Comparison of ENCODE assay signal across 8 mouse cellular contexts in genomic region chr12:84995112-84995761, GRCm38 (mm10). TPM values are rescaled to one million over a fixed set of nuclear protein-coding genes. Genes with fewer than 3 reads are reported as not detected.
DNase-seq lines count a peak whose midpoint lies in the region; ATAC-seq and TF ChIP-seq lines count a peak whose summit lies in the region.

No protein-coding gene starts in this region.

- peak overlapping the region; percentile 98; the same call in 1 of the 2 replicates for H3K4me3 ChIP-seq in lung, embryonic 14.5 days (ENCODE audit: low read depth, low read length)
- H3K4me3 ChIP-seq in hindbrain, postnatal 0 days (ENCODE audit: low read length) = peak overlapping the region; percentile 95

- DNase-seq in CD4-positive, CD25-positive, alpha-beta regulatory T cell, adult 2 months (ENCODE audit: low read depth, low spot score) = peak; percentile 10
- DNase-seq in lung, embryonic 14.5 days = no peak
- no peak for DNase-seq in lung, postnatal 14 days
- DNase-seq in hindbrain, postnatal 0 days (ENCODE audit: low spot score) = no peak
- peak; percentile 15 for DNase-seq in neural tube, embryonic 10.5 days (ENCODE audit: extremely low spot score, low spot score)
- no peak for DNase-seq in adrenal gland, adult 2 months
- no peak for DNase-seq in urinary bladder, postnatal 10 days (ENCODE audit: low spot score)

- H3K27me3 ChIP-seq in lung, embryonic 14.5 days (ENCODE audit: insufficient read depth, low read length) = no peaks in the 10 kb centered on the region
- no peaks in the 10 kb centered on the region for H3K27me3 ChIP-seq in hindbrain, postnatal 0 days (ENCODE audit: insufficient read depth, low read length)

- H3K9ac ChIP-seq in lung, embryonic 14.5 days = peak overlapping the region; percentile 35; the same call in 1 of the 2 replicates
- H3K9ac ChIP-seq in hindbrain, postnatal 0 days (replicated peaks; ENCODE audit: low read length) = 0 out of 2 replicates have a peak overlapping the region, but pooled peaks have one; percentile 30

- peaks cover 14% of the 10 kb centered on the region; the same call in 1 of the 2 replicates for H3K4me1 ChIP-seq in lung, embryonic 14.5 days (ENCODE audit: insufficient read depth)
- H3K4me1 ChIP-seq in hindbrain, postnatal 0 days (ENCODE audit: insufficient read depth, low read length) = peaks cover 17% of the 10 kb centered on the region

- WGBS in lung, embryonic 14.5 days = 93% methylated on average over 9 of the region's 9 CpGs
- 93% methylated on average over 9 of the region's 9 CpGs for WGBS in hindbrain, postnatal 0 days

- no peak overlapping the region for H3K27ac ChIP-seq in lung, embryonic 14.5 days (ENCODE audit: low read depth)
- H3K27ac ChIP-seq in hindbrain, postnatal 0 days = no peak overlapping the region

- H3K9me3 ChIP-seq in lung, embryonic 14.5 days (ENCODE audit: low read depth, low read length) = no peaks in the 10 kb centered on the region
- H3K9me3 ChIP-seq in hindbrain, postnatal 0 days (ENCODE audit: low read length) = no peaks in the 10 kb centered on the region

- peak overlapping the region; percentile 98 for H3K4me2 ChIP-seq in lung, embryonic 14.5 days
- peak overlapping the region; percentile 87 for H3K4me2 ChIP-seq in hindbrain, postnatal 0 days (ENCODE audit: low read depth, low read length)

- 0 out of 2 replicates have a peak, but pooled peaks cover 3% of the 10 kb centered on the region for H3K36me3 ChIP-seq in lung, embryonic 14.5 days (ENCODE audit: insufficient read depth)
- 0 out of 2 replicates have a peak, but pooled peaks cover 4% of the 10 kb centered on the region for H3K36me3 ChIP-seq in hindbrain, postnatal 0 days (ENCODE audit: insufficient read depth, low read length)

- TF ChIP-seq CTCF in lung, embryonic 14.5 days (IDR thresholded peaks at IDR 0.05; ENCODE audit: low read depth) = no peak
- TF ChIP-seq CTCF in hindbrain, postnatal 0 days (IDR thresholded peaks at IDR 0.05; ENCODE audit: low read depth) = no peak

- ATAC-seq in CD4-positive, CD25-positive, alpha-beta regulatory T cell, adult 4 months = no peak
- ATAC-seq in lung, embryonic 14.5 days (ENCODE audit: insufficient read depth) = no peak
- no peak for ATAC-seq in hindbrain, postnatal 0 days

RNA-seq across cellular contexts. Expression of gene Ylpm1, which starts 0.9 kb away (rescaled TPM):
- 10 to 100 TPM; 35.5 to 43.3 TPM for polyA plus RNA-seq in CD4-positive, CD25-positive, alpha-beta regulatory T cell, adult 4 months (2017; shearing (Covaris generic))
- polyA plus RNA-seq in lung, embryonic 14.5 days (2014; fragmentation: Nextera tagmentation; extraction: Ambion mirVana) = 38.5 and 39.7 TPM in 2 replicates
- total RNA-seq in hindbrain, postnatal 0 days (2014; rRNA removed) = 30.5 and 35.8 TPM in 2 replicates
- 23.5 and 24.4 TPM in 2 replicates for polyA plus RNA-seq in hindbrain, postnatal 0 days (2015; fragmentation: Nextera tagmentation; extraction: Ambion mirVana)
- total RNA-seq in adrenal gland, adult 2 months (2021) = 10 to 100 TPM; 37.6 to 49.2 TPM
- polyA plus RNA-seq in adrenal gland, adult 2 months (2012; rRNA removed) = 12.7 and 23.7 TPM in 2 replicates

RNA-seq across cellular contexts. Expression of gene Arel1, which starts 24.5 kb away (rescaled TPM):
- polyA plus RNA-seq in CD4-positive, CD25-positive, alpha-beta regulatory T cell, adult 4 months (2017; shearing (Covaris generic)) = 10 to 100 TPM; 28.4 to 28.7 TPM
- 17.1 and 19.3 TPM in 2 replicates for polyA plus RNA-seq in lung, embryonic 14.5 days (2014; fragmentation: Nextera tagmentation; extraction: Ambion mirVana)
- 83.7 and 86.6 TPM in 2 replicates for total RNA-seq in hindbrain, postnatal 0 days (2014; rRNA removed)
- polyA plus RNA-seq in hindbrain, postnatal 0 days (2015; fragmentation: Nextera tagmentation; extraction: Ambion mirVana) = 27.5 and 27.6 TPM in 2 replicates
- 10 to 100 TPM; 29.6 to 33.5 TPM for total RNA-seq in adrenal gland, adult 2 months (2021)
- polyA plus RNA-seq in adrenal gland, adult 2 months (2012; rRNA removed) = 19.1 and 20.2 TPM in 2 replicates

RNA-seq across cellular contexts. Expression of gene Fcf1, which starts 24.5 kb away (rescaled TPM):
- 100 to 1,000 TPM; 189 to 203 TPM for polyA plus RNA-seq in CD4-positive, CD25-positive, alpha-beta regulatory T cell, adult 4 months (2017; shearing (Covaris generic))
- polyA plus RNA-seq in lung, embryonic 14.5 days (2014; fragmentation: Nextera tagmentation; extraction: Ambion mirVana) = 147 TPM in 2 replicates
- 24.9 and 31.3 TPM in 2 replicates for total RNA-seq in hindbrain, postnatal 0 days (2014; rRNA removed)
- 69.7 and 78.5 TPM in 2 replicates for polyA plus RNA-seq in hindbrain, postnatal 0 days (2015; fragmentation: Nextera tagmentation; extraction: Ambion mirVana)
- 100 to 1,000 TPM in 1 of 2 experiments, 10 to 100 TPM in 1; 89.4 to 117 TPM for total RNA-seq in adrenal gland, adult 2 months (2021)
- 10.6 and 10.9 TPM in 2 replicates for polyA plus RNA-seq in adrenal gland, adult 2 months (2012; rRNA removed)

Comparison
In these comparisons a context has a peak if more than half of its experiments do, and no peak if none do; other contexts are left out.
1. DNase-seq: peak in CD4-positive, CD25-positive, alpha-beta regulatory T cell, adult 2 months (single experiment) and neural tube, embryonic 10.5 days (single experiment); none in lung, embryonic 14.5 days (single experiment), lung, postnatal 14 days (single experiment), hindbrain, postnatal 0 days (single experiment), adrenal gland, adult 2 months (single experiment) and urinary bladder, postnatal 10 days (single experiment).